Mouse (Mus musculus) hindbrain, postnatal 0 days (tissue): ENCODE measurements at regions not wholly inside any gene's neighbourhood (a gene's known extent, or its start where the extent isn't known, plus 50 kb on each side); places are given as distances from the start of the nearest gene placed in this dataset.

Source experiments
- ATAC-seq: fragments of 200-750 bp; cut with Nextera tagmentation; 2 replicates; pipeline ENCODE4 v1.8.0; 2017; ENCODE audit warnings: mild to moderate bottlenecking, moderate TSS enrichment, moderate library complexity
- DNase-seq: peaks from one replicate; pipeline ENCODE4 v3.0.0-alpha.2; 2015; ENCODE audit warnings: low spot score
- H3K27ac ChIP-seq: fragments of 300-500 bp; sonication (generic); 2 replicates; pipeline ENCODE4 v1.5.1; 2014; ENCODE audit warnings: mild to moderate bottlenecking
- H3K27me3 ChIP-seq: fragments of 300-500 bp; sonication (generic); 2 replicates; pipeline ENCODE4 v1.6.1; 2014; ENCODE audit warnings: low read length, mixed read lengths; ENCODE audit not compliant: insufficient read depth
- H3K36me3 ChIP-seq: fragments of 300-500 bp; sonication (generic); 2 replicates; pipeline ENCODE4 v1.6.1; 2014; ENCODE audit warnings: low read length, mixed read lengths; ENCODE audit not compliant: insufficient read depth
- H3K4me1 ChIP-seq: fragments of 300-500 bp; sonication (generic); 2 replicates; pipeline ENCODE4 v1.6.1; 2014; ENCODE audit warnings: antibody characterized with exemption, low read length, mixed read lengths; ENCODE audit not compliant: insufficient read depth
- H3K4me2 ChIP-seq: fragments of 300-500 bp; sonication (generic); 2 replicates; pipeline ENCODE4 v1.6.1; 2014; ENCODE audit warnings: low read depth, mild to moderate bottlenecking, low read length, moderate library complexity, mixed read lengths
- H3K4me3 ChIP-seq: fragments of 300-500 bp; sonication (generic); 2 replicates; pipeline ENCODE4 v1.5.1; 2014; ENCODE audit warnings: low read length
- H3K9ac ChIP-seq: fragments of 300-500 bp; sonication (generic); replicated peaks from 2 replicates; pipeline ENCODE4 v1.6.1; 2014; ENCODE audit warnings: mild to moderate bottlenecking, low read length, moderate library complexity, mixed read lengths
- H3K9me3 ChIP-seq: fragments of 300-500 bp; sonication (generic); 2 replicates; pipeline ENCODE4 v1.6.1; 2016; ENCODE audit warnings: low read length, mixed read lengths
- CTCF ChIP-seq: IDR thresholded peaks from 2 replicates; pipeline ENCODE4 v1.5.1; 2016; ENCODE audit warnings: antibody characterized with exemption, control low read depth, low read depth
- WGBS: fragments of 180-500 bp; shearing (Covaris S2); extraction: QIAGEN DNeasy Blood & Tissue Kit; methylation state at CpG from one replicate; pipeline ENCODE4 v1.1.7; 2014; 5-methylcytosine and 5-hydroxymethylcytosine counted together

GRCm38 (mm10) chr14:47795062-47795461 lies 146.8 kb downstream of the Ktn1 start:
- Histone ChIP-seq H3K4me1 (no peaks in the 10 kb centered on the region), H3K9me3 (no peaks in the 10 kb centered on the region), H3K27ac (no peak overlapping the region), H3K9ac (no peak overlapping the region), H3K36me3 (no peaks in the 10 kb centered on the region), H3K27me3 (no peaks in the 10 kb centered on the region), H3K4me3 (no peak overlapping the region), H3K4me2 (no peak overlapping the region)
- DNase-seq (no peak), ATAC-seq (no peak)
- TF ChIP-seq CTCF = no peak
- 88% methylated on average over 4 of the region's 4 CpGs for WGBS

GRCm38 (mm10) chr14:47798203-47798602 lies 150.0 kb downstream of the Ktn1 start:
- no peaks in the 10 kb centered on the region for H3K9me3 ChIP-seq
- no peak overlapping the region for H3K4me2 ChIP-seq
- H3K9ac ChIP-seq = no peak overlapping the region
- DNase-seq (no peak), ATAC-seq (no peak)
- H3K27ac ChIP-seq = no peak overlapping the region
- no peaks in the 10 kb centered on the region for H3K36me3 ChIP-seq
- no peaks in the 10 kb centered on the region for H3K27me3 ChIP-seq
- no peaks in the 10 kb centered on the region for H3K4me1 ChIP-seq
- H3K4me3 ChIP-seq = no peak overlapping the region
- WGBS = 65% methylated on average over 3 of the region's 3 CpGs
- TF ChIP-seq CTCF = no peak

- H3K27me3 ChIP-seq = no peaks in the 10 kb centered on the region
- DNase-seq = no peak
- H3K27ac ChIP-seq = no peak overlapping the region
- ATAC-seq = no peak
- H3K4me1 ChIP-seq = no peaks in the 10 kb centered on the region
- no peaks in the 10 kb centered on the region for H3K9me3 ChIP-seq
- WGBS = 37% methylated on average over 2 of the region's 2 CpGs
- no peak for TF ChIP-seq CTCF
- H3K4me3 ChIP-seq = no peak overlapping the region
- no peak overlapping the region for H3K9ac ChIP-seq
- H3K36me3 ChIP-seq = no peaks in the 10 kb centered on the region
- H3K4me2 ChIP-seq = no peak overlapping the region
Observed at GRCm38 (mm10) chr14:47799564-47799963, 151.3 kb downstream of the Ktn1 start.

- no peak for ATAC-seq
- 73% methylated on average over 1 of the region's 1 CpGs for WGBS
- H3K27ac ChIP-seq = peak overlapping the region; percentile 8; the same call in 1 of the 2 replicates
Observed at GRCm38 (mm10) chr14:47805202-47805601, 157.0 kb downstream of the Ktn1 start.

GRCm38 (mm10) chr14:47805771-47806535 lies 157.7 kb downstream of the Ktn1 start:
- H3K36me3 ChIP-seq = no peaks in the 10 kb centered on the region
- peak; percentile 59 for DNase-seq

More at GRCm38 (mm10) chr14:47805202-47805601, 157.0 kb downstream of the Ktn1 start:
- no peak for TF ChIP-seq CTCF
- Histone ChIP-seq H3K27me3 (no peaks in the 10 kb centered on the region), H3K9ac (no peak overlapping the region), H3K9me3 (no peaks in the 10 kb centered on the region), H3K36me3 (no peaks in the 10 kb centered on the region), H3K4me2 (no peak overlapping the region), H3K4me1 (peaks cover 3% of the 10 kb centered on the region; the same call in 1 of the 2 replicates), H3K4me3 (no peak overlapping the region)
- no peak for DNase-seq

GRCm38 (mm10) chr14:47808097-47808910 lies 160.1 kb downstream of the Ktn1 start:
- DNase-seq (no peak), ATAC-seq (no peak)
- no peak overlapping the region for H3K9ac ChIP-seq
- H3K27ac ChIP-seq = no peak overlapping the region
- peaks cover 3% of the 10 kb centered on the region; the same call in 1 of the 2 replicates for H3K4me1 ChIP-seq
- no peak overlapping the region for H3K4me2 ChIP-seq
- 16% methylated on average over 10 of the region's 10 CpGs for WGBS
- no peaks in the 10 kb centered on the region for H3K36me3 ChIP-seq
- no peak for TF ChIP-seq CTCF
- no peaks in the 10 kb centered on the region for H3K27me3 ChIP-seq
- H3K4me3 ChIP-seq = no peak overlapping the region
- H3K9me3 ChIP-seq = no peaks in the 10 kb centered on the region

More at GRCm38 (mm10) chr14:47805771-47806535, 157.7 kb downstream of the Ktn1 start:
- H3K4me3 ChIP-seq = no peak overlapping the region
- 15% methylated on average over 9 of the region's 9 CpGs for WGBS
- H3K9me3 ChIP-seq = no peaks in the 10 kb centered on the region
- peak overlapping the region; percentile 8; the same call in 1 of the 2 replicates for H3K27ac ChIP-seq
- peak; percentile 78 for ATAC-seq
- H3K4me2 ChIP-seq = no peak overlapping the region
- no peaks in the 10 kb centered on the region for H3K27me3 ChIP-seq
- no peak for TF ChIP-seq CTCF
- H3K4me1 ChIP-seq = peaks cover 3% of the 10 kb centered on the region; the same call in 1 of the 2 replicates
- H3K9ac ChIP-seq = no peak overlapping the region
